Mouse (Mus musculus) cortical plate, adult 2 months (tissue): Measurements from ENCODE around the gene Tnfrsf9.

Experiments used
- CTCF ChIP-seq: fragments of 200-500 bp; IDR thresholded peaks from 2 replicates; pipeline ENCODE4 v1.5.1; 2011; ENCODE audit warnings: mild to moderate bottlenecking, control low read depth, low read length; ENCODE audit not compliant: insufficient read depth; ENCODE audit errors: extremely low read depth
- POLR2A ChIP-seq: fragments of 200-500 bp; IDR thresholded peaks from 2 replicates; pipeline ENCODE4 v1.6.1; 2011; ENCODE audit warnings: mild to moderate bottlenecking, low read length, control low read depth; ENCODE audit not compliant: insufficient read depth; ENCODE audit errors: extremely low read depth

- TF ChIP-seq CTCF (no peak), POLR2A (no peak)
These were observed 11.6 kb downstream of the Tnfrsf9 start for GRCm38 (mm10) chr4:150925923-150926322.
